Mouse (Mus musculus) heart, embryonic 13.5 days (tissue): ENCODE results near the gene BC005537. TPM values are rescaled to one million over a fixed set of nuclear protein-coding genes. Genes with fewer than 3 reads are reported as not detected.
A peak's percentile ranks its signal among the peaks of the same experiment; 100 is the strongest.

Experiments used
- ATAC-seq: fragments of 200-750 bp; cut with Nextera tagmentation; 2 replicates; pipeline ENCODE4 v1.8.0; 2017; ENCODE audit warnings: moderate TSS enrichment; ENCODE audit not compliant: insufficient number of reproducible peaks, low FRiP score, low TSS enrichment; ENCODE audit errors: extremely low read depth
- H3K27ac ChIP-seq: fragments of 300-500 bp; sonication (generic); replicated peaks from 2 replicates; pipeline ENCODE4 v1.5.1; 2015; ENCODE audit warnings: moderate library complexity, mild to moderate bottlenecking, inconsistent platforms
- H3K27me3 ChIP-seq: fragments of 300-500 bp; sonication (generic); replicated peaks from 2 replicates; pipeline ENCODE4 v1.6.1; 2015; ENCODE audit warnings: mild to moderate bottlenecking, inconsistent platforms
- H3K36me3 ChIP-seq: fragments of 300-500 bp; sonication (generic); 2 replicates; pipeline ENCODE4 v1.6.1; 2015; ENCODE audit warnings: mild to moderate bottlenecking, inconsistent platforms
- H3K4me1 ChIP-seq: fragments of 300-500 bp; sonication (generic); 2 replicates; pipeline ENCODE4 v1.6.1; 2015; ENCODE audit warnings: inconsistent platforms
- H3K4me2 ChIP-seq: fragments of 300-500 bp; sonication (generic); 2 replicates; pipeline ENCODE4 v1.6.1; 2015; ENCODE audit warnings: inconsistent platforms, mild to moderate bottlenecking, moderate library complexity
- H3K4me3 ChIP-seq: fragments of 300-500 bp; sonication (generic); 2 replicates; pipeline ENCODE4 v1.5.1; 2015; ENCODE audit warnings: moderate library complexity, mild to moderate bottlenecking, inconsistent platforms
- H3K9ac ChIP-seq: fragments of 300-500 bp; sonication (generic); 2 replicates; pipeline ENCODE4 v1.6.1; 2015; ENCODE audit warnings: inconsistent platforms, mild to moderate bottlenecking, moderate library complexity
- H3K9me3 ChIP-seq: fragments of 300-500 bp; sonication (generic); 2 replicates; pipeline ENCODE4 v1.6.1; 2016; ENCODE audit warnings: inconsistent platforms
- WGBS: fragments of 180-500 bp; shearing (Covaris S2); methylation state at CpG from one replicate; pipeline ENCODE4 v1.1.7; 2015; ENCODE audit warnings: mixed read lengths; 5-methylcytosine and 5-hydroxymethylcytosine counted together
- polyA plus RNA-seq: library from polyadenylated mRNA; unstranded; fragments of >200 nt; fragmentation: Nextera tagmentation; extraction: Ambion mirVana; gene quantifications from 2 replicates; pipeline ENCODE4 v1.2.1, GENCODE M21; 2015

Gene BC005537
- polyA plus RNA-seq, 1 experiment from 2014 or later: 8.5 TPM

DNA sequence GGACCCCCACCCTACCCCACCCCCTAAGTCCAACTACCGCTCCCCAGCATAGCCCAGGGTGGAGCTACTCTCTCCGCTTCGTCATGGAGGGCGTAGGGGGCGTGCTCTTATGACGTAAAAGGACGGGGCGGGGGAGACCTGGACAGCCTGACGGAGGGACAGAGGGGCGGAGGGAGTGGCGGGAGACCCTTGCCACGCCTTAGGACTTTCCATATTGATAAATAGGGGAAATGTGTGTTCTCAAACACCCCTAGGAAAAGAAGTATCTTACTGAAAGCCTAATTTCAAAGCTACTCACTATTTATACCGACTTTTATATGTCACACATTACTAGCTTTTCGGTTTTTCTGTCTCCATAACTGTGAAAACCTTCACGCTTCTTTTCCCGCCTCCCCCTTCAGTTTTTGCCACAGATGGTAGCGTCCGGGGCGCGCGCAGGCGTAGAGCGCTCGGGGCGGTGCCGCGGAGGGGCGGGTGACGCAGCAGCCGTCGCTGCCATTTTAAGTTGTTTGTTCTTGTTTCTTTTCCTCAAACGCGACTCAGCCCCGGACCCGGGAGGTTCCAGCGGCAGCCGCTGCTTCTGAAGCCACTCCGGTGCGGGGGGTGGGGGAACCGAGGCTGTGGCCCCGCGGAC lies 666 bp upstream of the BC005537 start:
- H3K9ac ChIP-seq: peak overlapping the region; percentile 99
- H3K4me2 ChIP-seq: peak overlapping the region; percentile 98
- WGBS: under 1% methylated on average over 42 of the region's 42 CpGs
- peak overlapping the region; percentile 99 for H3K4me3 ChIP-seq
- H3K27ac ChIP-seq: peak overlapping the region; percentile 100
- peaks cover 29% of the 10 kb centered on the region for H3K4me1 ChIP-seq
- H3K36me3 ChIP-seq: peaks cover 10% of the 10 kb centered on the region
- no peaks in the 10 kb centered on the region for H3K27me3 ChIP-seq
- no peaks in the 10 kb centered on the region for H3K9me3 ChIP-seq
- peak; percentile 95 for ATAC-seq

DNA sequence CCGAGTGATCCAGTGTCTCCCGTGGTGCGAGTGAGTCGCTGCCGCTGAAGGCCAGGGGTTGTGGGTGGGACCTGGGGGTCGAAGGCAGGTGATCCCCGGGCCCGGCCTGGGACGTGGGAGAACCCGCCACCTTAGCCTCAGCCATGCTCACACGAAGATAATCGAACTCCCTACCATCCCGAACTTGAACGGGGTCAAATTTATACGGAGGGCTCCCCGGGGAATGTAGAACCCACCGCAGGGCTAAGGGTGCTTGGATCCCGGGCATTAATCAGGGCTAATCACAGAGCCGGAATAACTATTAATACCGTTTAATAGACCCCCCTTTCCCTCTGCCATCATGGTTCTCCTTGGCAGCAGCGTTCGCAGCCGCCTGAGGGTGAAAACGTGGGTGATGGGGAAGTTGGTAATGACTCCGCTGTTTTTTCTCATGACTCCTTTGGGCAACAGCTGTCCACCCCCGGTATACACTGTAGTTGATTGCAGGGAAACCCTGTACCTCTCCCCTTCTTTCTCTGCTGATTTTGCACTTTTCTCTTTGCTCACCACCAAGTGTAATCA lies 754 bp downstream of the BC005537 start:
- H3K36me3 ChIP-seq: peaks cover 23% of the 10 kb centered on the region
- no peaks in the 10 kb centered on the region for H3K27me3 ChIP-seq
- peak overlapping the region; percentile 100 for H3K27ac ChIP-seq
- peaks cover 32% of the 10 kb centered on the region for H3K4me1 ChIP-seq
- no peak for ATAC-seq
- peak overlapping the region; percentile 98 for H3K4me2 ChIP-seq
- no peaks in the 10 kb centered on the region for H3K9me3 ChIP-seq
- WGBS: under 1% methylated on average over 26 of the region's 26 CpGs
- peak overlapping the region; percentile 99 for H3K4me3 ChIP-seq
- H3K9ac ChIP-seq: peak overlapping the region; percentile 99

DNA sequence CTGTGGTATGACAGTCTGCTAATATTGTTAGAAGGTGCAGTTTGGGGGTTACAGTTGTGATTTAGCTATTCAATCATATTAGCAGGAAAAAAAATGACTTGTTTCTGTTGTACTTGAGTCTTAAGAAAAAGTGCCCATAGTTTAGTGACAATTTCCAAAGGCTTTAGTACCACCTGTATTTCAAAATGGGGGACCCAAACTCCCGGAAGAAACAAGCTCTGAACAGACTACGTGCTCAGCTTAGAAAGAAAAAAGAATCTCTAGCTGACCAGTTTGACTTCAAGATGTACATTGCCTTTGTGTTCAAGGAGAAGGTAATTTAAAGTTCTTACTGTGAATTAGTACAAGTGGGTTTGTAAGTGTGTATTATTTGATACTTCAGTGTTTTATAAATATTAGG lies 1.7 kb downstream of the BC005537 start:
- Histone ChIP-seq H3K9ac (peak overlapping the region; percentile 99), H3K27me3 (no peaks in the 10 kb centered on the region), H3K36me3 (peaks cover 33% of the 10 kb centered on the region), H3K9me3 (no peaks in the 10 kb centered on the region), H3K4me2 (peak overlapping the region; percentile 98), H3K27ac (no peak overlapping the region), H3K4me3 (peak overlapping the region; percentile 99), H3K4me1 (peaks cover 32% of the 10 kb centered on the region)
- ATAC-seq: no peak
- 19% methylated on average over 2 of the region's 2 CpGs for WGBS

DNA sequence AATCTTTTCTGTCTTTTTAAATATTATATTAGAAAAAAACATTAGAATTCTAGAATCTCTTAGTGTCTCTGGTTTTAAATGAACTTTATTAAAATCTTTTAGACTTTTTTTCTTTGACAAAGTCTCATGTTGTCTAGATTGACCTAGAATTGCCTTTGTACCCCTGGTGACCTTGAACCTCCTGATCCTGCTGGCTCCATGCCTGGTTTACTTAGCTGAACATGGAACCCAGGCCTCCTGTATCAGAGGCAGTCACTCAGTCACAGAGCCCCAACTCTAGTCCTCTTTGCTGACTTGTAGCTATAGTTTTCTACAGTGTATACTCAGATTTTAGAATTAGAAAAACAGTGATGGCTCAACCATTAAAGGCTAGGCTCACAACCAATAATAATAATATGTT lies 4.6 kb downstream of the BC005537 start:
- H3K4me1 ChIP-seq: peaks cover 28% of the 10 kb centered on the region
- peaks cover 60% of the 10 kb centered on the region for H3K36me3 ChIP-seq
- no peak overlapping the region for H3K9ac ChIP-seq
- H3K4me2 ChIP-seq: no peak overlapping the region
- H3K9me3 ChIP-seq: no peaks in the 10 kb centered on the region
- no peak overlapping the region; the same call in 1 of the 2 replicates for H3K4me3 ChIP-seq
- H3K27ac ChIP-seq: no peak overlapping the region
- no peak for ATAC-seq
- no peaks in the 10 kb centered on the region for H3K27me3 ChIP-seq

DNA sequence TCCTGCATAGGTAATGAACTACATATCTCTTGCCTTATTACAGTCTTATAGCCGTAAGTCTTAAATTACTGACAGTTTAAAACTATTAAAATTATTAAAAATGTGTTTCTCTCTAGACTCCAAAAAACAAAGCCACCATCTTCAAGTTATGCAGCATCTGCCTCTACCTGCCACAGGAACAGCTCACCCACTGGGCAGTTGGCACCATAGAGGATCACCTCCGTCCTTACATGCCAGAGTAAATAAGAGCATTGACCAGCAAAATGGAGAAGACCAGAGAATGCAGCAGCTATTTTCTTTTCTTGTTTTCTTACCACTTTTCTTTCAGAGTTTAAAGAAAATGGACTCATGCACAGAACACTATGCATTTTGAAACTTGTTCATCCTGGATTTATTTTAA lies 11.1 kb downstream of the BC005537 start:
- Histone ChIP-seq H3K36me3 (peaks cover 92% of the 10 kb centered on the region), H3K4me3 (no peak overlapping the region), H3K9me3 (no peaks in the 10 kb centered on the region), H3K4me2 (no peak overlapping the region), H3K27me3 (no peaks in the 10 kb centered on the region), H3K27ac (no peak overlapping the region), H3K9ac (no peak overlapping the region), H3K4me1 (no peaks in the 10 kb centered on the region)
- 91% methylated on average over 2 of the region's 2 CpGs for whole genome bisulfite sequencing
- ATAC-seq: no peak

DNA sequence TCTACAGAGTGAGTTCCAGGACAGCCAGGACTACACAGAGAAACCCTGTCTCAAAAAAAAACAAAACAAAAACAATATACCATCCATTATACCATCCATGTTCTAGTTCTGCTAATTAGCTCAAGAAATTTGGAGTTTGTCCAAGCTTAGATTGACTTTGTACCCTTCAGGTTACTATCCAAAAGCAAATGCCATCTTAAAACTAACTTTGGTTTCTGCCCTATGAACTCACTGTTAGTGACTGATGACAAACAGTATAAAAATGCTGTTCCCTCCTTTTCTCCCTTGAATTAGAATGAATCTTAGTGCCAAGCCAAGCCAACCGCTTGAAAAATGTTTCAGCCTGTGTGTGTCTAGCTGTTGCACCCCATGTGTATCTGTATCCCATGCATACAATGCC lies 13.2 kb downstream of the BC005537 start:
- no peaks in the 10 kb centered on the region for H3K27me3 ChIP-seq
- no peak overlapping the region for H3K27ac ChIP-seq
- WGBS: 72% methylated on average over 1 of the region's 1 CpGs
- no peaks in the 10 kb centered on the region for H3K4me1 ChIP-seq
- no peak for ATAC-seq
- peaks cover 87% of the 10 kb centered on the region for H3K36me3 ChIP-seq
- no peak overlapping the region for H3K4me2 ChIP-seq
- H3K9ac ChIP-seq: no peak overlapping the region
- H3K9me3 ChIP-seq: no peaks in the 10 kb centered on the region
- no peak overlapping the region for H3K4me3 ChIP-seq

DNA sequence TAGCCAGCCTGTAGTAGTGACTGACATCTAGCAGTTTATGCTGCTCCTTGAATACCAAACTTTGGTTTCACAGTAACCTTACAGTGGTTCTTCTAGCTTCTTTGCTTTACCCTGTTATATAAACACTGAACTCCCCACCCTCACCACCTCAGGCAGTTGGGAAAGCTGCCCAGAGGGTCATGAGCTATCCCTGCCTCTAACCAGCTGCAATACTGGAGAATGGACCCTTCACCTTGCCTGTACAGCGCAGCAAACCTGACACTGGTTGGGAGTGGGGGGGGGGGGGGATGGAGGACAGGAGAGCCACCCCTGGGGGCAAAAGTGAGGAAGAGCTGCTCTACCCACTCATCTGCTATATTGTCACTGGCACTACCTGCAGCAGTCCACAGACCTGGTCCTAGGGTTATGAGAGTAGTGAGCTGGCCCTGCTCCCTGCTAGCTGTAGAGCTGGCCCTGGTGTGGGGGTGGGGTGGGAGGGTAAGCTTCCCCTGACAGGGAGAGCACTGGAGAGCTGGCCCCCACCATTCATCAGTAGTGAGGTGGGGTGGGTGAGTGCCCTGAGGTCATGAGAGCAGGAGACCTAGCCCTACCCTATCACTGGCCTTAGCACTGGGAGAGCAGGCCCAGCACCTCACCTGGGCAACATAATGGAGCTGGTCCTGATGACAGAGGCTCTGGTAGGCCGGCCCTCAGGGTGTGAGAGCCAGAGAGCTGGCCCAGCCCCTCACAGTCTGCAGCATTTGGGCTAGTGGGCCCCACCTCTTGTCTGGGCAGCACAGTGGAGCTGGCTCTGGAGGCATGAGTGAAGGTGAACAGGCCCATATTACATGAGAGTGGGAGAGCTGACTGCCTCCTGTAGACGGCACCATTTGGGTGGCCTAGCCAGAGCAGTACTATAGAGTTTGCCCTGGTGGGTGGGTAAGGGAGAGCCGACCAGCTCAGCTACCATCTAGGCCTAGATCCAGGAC lies 15.0 kb downstream of the BC005537 start:
- Histone ChIP-seq H3K4me3 (no peak overlapping the region), H3K4me1 (no peaks in the 10 kb centered on the region), H3K4me2 (no peak overlapping the region), H3K27me3 (no peaks in the 10 kb centered on the region), H3K36me3 (peaks cover 85% of the 10 kb centered on the region), H3K27ac (no peak overlapping the region), H3K9me3 (no peaks in the 10 kb centered on the region), H3K9ac (no peak overlapping the region)
- 61% methylated on average over 4 of the region's 4 CpGs for WGBS
- ATAC-seq: 0 out of 2 replicates have a peak, but pooled peaks have one; percentile 37

DNA sequence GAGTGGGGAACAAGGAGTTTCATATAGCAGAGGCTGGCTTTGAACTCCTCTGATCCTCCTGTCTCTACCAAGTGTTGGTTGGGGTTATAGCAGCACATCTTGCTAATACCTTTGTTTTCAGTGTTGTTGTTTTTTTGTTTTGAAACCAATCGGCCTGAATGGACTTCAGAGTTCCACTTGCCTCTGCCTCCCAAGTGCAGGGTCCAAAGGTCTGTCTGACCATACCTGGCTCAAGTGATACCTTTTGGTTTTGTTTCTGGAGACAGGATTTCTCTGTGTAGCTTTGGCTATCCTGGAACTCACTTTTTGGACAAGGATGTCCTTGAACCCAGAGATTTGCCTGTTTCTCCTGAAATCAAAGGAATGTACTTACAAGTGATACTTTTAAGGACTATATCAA lies 18.5 kb downstream of the BC005537 start:
- Histone ChIP-seq H3K4me1 (peaks cover 6% of the 10 kb centered on the region), H3K9me3 (no peaks in the 10 kb centered on the region), H3K9ac (no peak overlapping the region), H3K27me3 (no peaks in the 10 kb centered on the region), H3K4me3 (no peak overlapping the region), H3K4me2 (no peak overlapping the region), H3K27ac (no peak overlapping the region), H3K36me3 (peaks cover 68% of the 10 kb centered on the region)
- no peak for ATAC-seq
- 68% methylated on average over 1 of the region's 1 CpGs for whole genome bisulfite sequencing

DNA sequence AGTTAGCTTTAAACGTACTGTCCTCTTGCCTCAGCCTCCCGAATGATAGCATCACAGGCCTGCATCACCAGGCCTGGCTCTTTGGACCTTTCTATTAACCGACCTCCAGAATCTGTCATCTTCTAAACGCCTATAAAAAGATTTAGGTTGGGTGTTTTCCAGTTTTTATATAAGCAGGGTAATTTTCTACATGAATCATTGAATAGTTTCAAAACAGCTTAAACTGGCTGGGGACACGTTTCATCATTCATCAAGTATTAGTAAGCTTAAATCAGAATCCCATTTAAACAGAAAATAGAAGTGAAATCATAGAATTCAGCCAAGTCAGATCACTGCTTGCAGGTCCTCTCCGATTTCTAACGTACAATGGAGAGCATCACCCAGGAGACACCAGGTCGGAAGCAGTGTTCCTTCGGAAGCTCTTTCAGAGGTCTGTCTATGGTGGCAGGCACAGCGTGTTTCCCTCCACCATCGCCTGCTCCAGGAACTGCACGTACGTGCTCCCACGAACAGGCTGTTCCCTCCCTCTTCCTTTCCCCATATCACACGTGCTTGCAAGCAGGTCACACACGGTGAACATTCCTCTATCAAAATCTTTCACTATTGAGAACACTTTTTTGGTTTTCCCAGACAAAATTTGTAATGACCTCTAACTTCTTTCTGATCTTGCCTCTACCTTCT lies 21.3 kb downstream of the BC005537 start:
- WGBS: 84% methylated on average over 16 of the region's 16 CpGs

DNA sequence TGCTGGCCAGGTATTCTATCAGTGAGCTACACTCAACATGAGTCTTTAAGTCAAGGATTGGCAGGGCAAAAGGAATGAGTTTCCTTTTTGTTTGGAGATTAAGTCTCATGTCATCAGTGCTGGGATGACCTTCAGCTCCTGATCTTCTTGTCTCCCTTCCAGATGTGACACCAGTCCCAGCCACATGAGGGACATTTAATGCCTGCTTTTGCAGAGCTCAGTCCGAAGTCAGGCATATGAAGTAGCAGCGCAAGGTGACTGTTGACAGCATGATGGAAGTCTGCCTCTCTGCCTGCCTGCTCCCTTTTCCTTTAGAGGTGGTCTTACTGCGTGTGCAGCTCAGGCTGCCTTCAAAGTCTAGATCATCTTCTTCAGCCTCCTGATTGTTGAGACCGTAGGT lies 23.2 kb downstream of the BC005537 start:
- H3K27ac ChIP-seq: peak overlapping the region; percentile 51
- no peaks in the 10 kb centered on the region for H3K27me3 ChIP-seq
- H3K36me3 ChIP-seq: peaks cover 31% of the 10 kb centered on the region
- H3K9ac ChIP-seq: no peak overlapping the region
- 59% methylated on average over 4 of the region's 4 CpGs for WGBS
- H3K4me1 ChIP-seq: peaks cover 35% of the 10 kb centered on the region
- H3K4me3 ChIP-seq: no peak overlapping the region
- no peak for ATAC-seq
- no peaks in the 10 kb centered on the region for H3K9me3 ChIP-seq
- no peak overlapping the region for H3K4me2 ChIP-seq

More for the DNA sequence above, 21.3 kb downstream of the BC005537 start:
- H3K27me3 ChIP-seq: no peaks in the 10 kb centered on the region
- ATAC-seq: no peak
- H3K4me3 ChIP-seq: no peak overlapping the region
- no peak overlapping the region for H3K27ac ChIP-seq
- H3K9ac ChIP-seq: no peak overlapping the region
- H3K36me3 ChIP-seq: peaks cover 46% of the 10 kb centered on the region
- H3K4me1 ChIP-seq: peaks cover 34% of the 10 kb centered on the region
- no peaks in the 10 kb centered on the region for H3K9me3 ChIP-seq
- H3K4me2 ChIP-seq: no peak overlapping the region

DNA sequence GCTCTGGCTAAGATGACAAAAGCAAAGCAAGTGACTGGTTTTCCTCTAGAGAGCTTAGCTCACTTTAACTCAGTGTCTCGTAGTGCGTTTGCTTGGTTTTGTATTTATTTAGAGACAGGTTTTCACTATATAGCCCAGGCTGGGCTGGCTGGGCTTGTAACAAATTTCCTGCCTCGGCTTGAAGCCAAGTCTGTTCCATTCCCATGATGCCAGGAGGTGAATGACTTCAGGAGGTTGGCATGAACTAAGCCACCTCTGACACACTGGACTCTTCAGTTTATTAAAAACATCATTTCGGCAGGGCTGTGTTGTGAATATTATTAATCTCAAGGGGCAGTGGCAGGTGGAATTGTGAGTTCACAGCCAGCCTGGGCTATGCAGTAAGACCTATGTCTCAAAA lies 24.1 kb downstream of the BC005537 start:
- 66% methylated on average over 4 of the region's 4 CpGs for WGBS
- Histone ChIP-seq H3K4me1 (peaks cover 40% of the 10 kb centered on the region), H3K9ac (0 out of 2 replicates have a peak overlapping the region, but pooled peaks have one; percentile 47), H3K9me3 (no peaks in the 10 kb centered on the region), H3K27ac (peak overlapping the region; percentile 51), H3K36me3 (peaks cover 21% of the 10 kb centered on the region), H3K4me3 (no peak overlapping the region), H3K27me3 (no peaks in the 10 kb centered on the region), H3K4me2 (peak overlapping the region; percentile 13; the same call in 1 of the 2 replicates)
- ATAC-seq: no peak
